39 mouse cellular contexts compared by ENCODE assay signal in the genomic region with DNA sequence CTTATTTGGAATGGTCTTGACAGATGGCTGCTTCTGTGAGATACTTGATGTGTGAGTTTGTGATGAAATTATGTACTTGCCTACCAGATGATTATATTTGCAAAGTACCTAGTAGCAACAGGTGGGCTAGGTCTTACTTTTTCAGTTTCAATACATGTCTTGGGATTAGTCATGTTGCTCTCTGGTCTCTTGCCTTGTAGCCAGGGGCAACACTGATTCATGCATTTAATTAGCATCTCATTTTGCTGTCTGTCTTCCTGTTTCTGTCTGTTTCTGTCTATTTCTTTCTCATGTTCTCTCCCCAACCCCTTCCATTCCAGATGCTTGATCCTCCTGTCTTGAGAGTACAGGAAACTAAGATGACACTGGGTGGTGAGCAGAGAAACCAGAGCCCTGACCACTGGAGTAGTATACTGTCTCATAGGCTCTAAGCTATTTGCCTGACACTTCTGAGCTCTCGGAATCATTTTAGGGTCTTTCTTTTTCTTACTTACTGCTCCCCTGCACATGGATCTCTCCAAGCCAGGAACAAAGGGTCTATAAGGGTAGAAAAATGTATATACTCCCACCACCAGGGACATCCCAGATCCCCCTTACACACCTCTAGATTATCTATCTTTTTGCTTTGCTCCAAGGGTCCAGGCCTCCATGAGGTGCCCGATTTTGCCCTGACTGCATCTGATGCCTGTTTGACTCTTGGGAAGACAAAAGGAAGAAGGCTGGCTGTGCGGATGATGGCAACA. TPM values are rescaled to one million over a fixed set of nuclear protein-coding genes. Genes with fewer than 3 reads are reported as not detected.
DNase-seq lines count a peak whose midpoint lies in the region; ATAC-seq and TF ChIP-seq lines count a peak whose summit lies in the region.
"Had no signal": no experiment of that assay in that cellular context is flagged by ENCODE, and none has a peak within 500 bp of the region (broad histone marks: within the 10 kb centered on the region; RNA-seq: fewer than 3 reads in every experiment).

No protein-coding gene starts in this region.

- no peaks in the 10 kb centered on the region for H3K27me3 ChIP-seq in forebrain, embryonic 14.5 days (replicated peaks; ENCODE audit: control insufficient read depth, insufficient read depth, low read length)
- no peaks in the 10 kb centered on the region for H3K27me3 ChIP-seq in forebrain, embryonic 16.5 days (replicated peaks; ENCODE audit: control insufficient read depth, insufficient read depth, low read length)
- H3K27me3 ChIP-seq in midbrain, embryonic 11.5 days (ENCODE audit: control insufficient read depth, insufficient read depth, low read length) = no peaks in the 10 kb centered on the region
- H3K27me3 ChIP-seq in midbrain, postnatal 0 days (ENCODE audit: insufficient read depth, low read length) = no peaks in the 10 kb centered on the region
- H3K27me3 ChIP-seq in midbrain, embryonic 13.5 days = no peaks in the 10 kb centered on the region
- H3K27me3 ChIP-seq in liver, embryonic 11.5 days (replicated peaks; ENCODE audit: control insufficient read depth, insufficient read depth, low read length) = no peaks in the 10 kb centered on the region
- H3K27me3 ChIP-seq: forebrain, embryonic 12.5 days; heart, embryonic 12.5 days; kidney, embryonic 15.5 days; limb, embryonic 12.5 days; lung, embryonic 15.5 days had no signal

- no peak for TF ChIP-seq CTCF in midbrain, postnatal 0 days (IDR thresholded peaks at IDR 0.05)

- DNase-seq in forebrain, embryonic 14.5 days (ENCODE audit: low spot score) = peak; percentile 1
- DNase-seq in midbrain, embryonic 11.5 days (ENCODE audit: low spot score, missing footprints) = peak; percentile 87
- DNase-seq in midbrain, postnatal 0 days (ENCODE audit: low spot score) = no peak
- DNase-seq in brain, adult 2 months (ENCODE audit: low read depth, low spot score) = peak; percentile 4
- DNase-seq in cerebellum, postnatal 36 days = no peak
- no peak for DNase-seq in liver, embryonic 11.5 days (ENCODE audit: low spot score)
- DNase-seq: adrenal gland, postnatal 14 days; cerebellum, adult 18-20 months; cerebellum, postnatal 10 days; gastrocnemius, postnatal 36 days; heart, adult 2 months; heart, postnatal 4 days; kidney, postnatal 25 days; right cerebral cortex, adult 18-20 months; spleen, adult 18-20 months; thymus, adult 18-20 months; thymus, postnatal 25 days had no signal

- H3K36me3 ChIP-seq in forebrain, embryonic 14.5 days (ENCODE audit: control insufficient read depth, insufficient read depth, low read length) = no peaks in the 10 kb centered on the region
- no peaks in the 10 kb centered on the region for H3K36me3 ChIP-seq in forebrain, embryonic 16.5 days (ENCODE audit: control insufficient read depth, insufficient read depth)
- no peaks in the 10 kb centered on the region for H3K36me3 ChIP-seq in midbrain, embryonic 11.5 days (ENCODE audit: control insufficient read depth, insufficient read depth, low read length)
- H3K36me3 ChIP-seq in midbrain, postnatal 0 days (ENCODE audit: insufficient read depth, low read length) = no peaks in the 10 kb centered on the region
- no peaks in the 10 kb centered on the region for H3K36me3 ChIP-seq in midbrain, embryonic 13.5 days
- no peaks in the 10 kb centered on the region for H3K36me3 ChIP-seq in liver, embryonic 11.5 days (ENCODE audit: control insufficient read depth, insufficient read depth, low read length)
- H3K36me3 ChIP-seq: forebrain, embryonic 12.5 days; heart, embryonic 12.5 days; kidney, embryonic 15.5 days; limb, embryonic 12.5 days; lung, embryonic 15.5 days had no signal

- ATAC-seq in forebrain, embryonic 14.5 days = no peak
- ATAC-seq in forebrain, embryonic 16.5 days = no peak
- peak; percentile 85 for ATAC-seq in midbrain, embryonic 11.5 days (ENCODE audit: low FRiP score)
- ATAC-seq in midbrain, postnatal 0 days (ENCODE audit: low FRiP score) = no peak
- peak; percentile 50; the same call in 1 of the 2 replicates for ATAC-seq in midbrain, embryonic 13.5 days
- ATAC-seq in liver, embryonic 11.5 days (replicated peaks; ENCODE audit: low FRiP score) = no peak
- ATAC-seq: intestine, postnatal 0 days had no signal

- H3K27ac ChIP-seq in forebrain, embryonic 14.5 days (ENCODE audit: low read depth, low read length) = no peak overlapping the region
- H3K27ac ChIP-seq in forebrain, embryonic 16.5 days (ENCODE audit: low read length) = no peak overlapping the region
- H3K27ac ChIP-seq in midbrain, embryonic 11.5 days (ENCODE audit: low read depth, low read length) = 0 out of 2 replicates have a peak overlapping the region, but pooled peaks have one; percentile 8
- no peak overlapping the region for H3K27ac ChIP-seq in midbrain, postnatal 0 days (ENCODE audit: low read depth, low read length)
- H3K27ac ChIP-seq in midbrain, embryonic 13.5 days = no peak overlapping the region
- H3K27ac ChIP-seq in liver, embryonic 11.5 days (ENCODE audit: low read depth, low read length) = no peak overlapping the region
- H3K27ac ChIP-seq: forebrain, embryonic 12.5 days; heart, adult 2 months; kidney, embryonic 15.5 days; left cerebral cortex, adult 2 months; limb, embryonic 12.5 days; lung, embryonic 15.5 days had no signal

- no peak overlapping the region for H3K9ac ChIP-seq in forebrain, embryonic 14.5 days (ENCODE audit: low read length)
- no peak overlapping the region for H3K9ac ChIP-seq in forebrain, embryonic 16.5 days (replicated peaks; ENCODE audit: low read depth, low read length)
- H3K9ac ChIP-seq in midbrain, embryonic 11.5 days (ENCODE audit: low read length) = no peak overlapping the region
- no peak overlapping the region for H3K9ac ChIP-seq in midbrain, postnatal 0 days (replicated peaks; ENCODE audit: low read length, poor library complexity, severe bottlenecking)
- no peak overlapping the region for H3K9ac ChIP-seq in midbrain, embryonic 13.5 days (replicated peaks)
- H3K9ac ChIP-seq in liver, embryonic 11.5 days (ENCODE audit: low read depth, low read length) = no peak overlapping the region
- H3K9ac ChIP-seq: forebrain, embryonic 12.5 days; heart, embryonic 12.5 days; kidney, embryonic 15.5 days; limb, embryonic 12.5 days; lung, embryonic 15.5 days had no signal

- H3K9me3 ChIP-seq in forebrain, embryonic 14.5 days (replicated peaks; ENCODE audit: control insufficient read depth, low read length) = no peaks in the 10 kb centered on the region
- H3K9me3 ChIP-seq in forebrain, embryonic 16.5 days (ENCODE audit: control insufficient read depth, low read length) = no peaks in the 10 kb centered on the region
- no peaks in the 10 kb centered on the region for H3K9me3 ChIP-seq in midbrain, embryonic 11.5 days (ENCODE audit: control insufficient read depth, low read length)
- H3K9me3 ChIP-seq in midbrain, postnatal 0 days (ENCODE audit: low read length) = no peaks in the 10 kb centered on the region
- H3K9me3 ChIP-seq in midbrain, embryonic 13.5 days = no peaks in the 10 kb centered on the region
- no peaks in the 10 kb centered on the region for H3K9me3 ChIP-seq in liver, embryonic 11.5 days (ENCODE audit: control insufficient read depth, low read length)
- H3K9me3 ChIP-seq: forebrain, embryonic 12.5 days; heart, embryonic 12.5 days; kidney, embryonic 15.5 days; limb, embryonic 12.5 days; lung, embryonic 15.5 days had no signal

- 83% methylated on average over 3 of the region's 3 CpGs for WGBS in forebrain, embryonic 14.5 days
- 84% methylated on average over 3 of the region's 3 CpGs for WGBS in forebrain, embryonic 16.5 days
- 52% methylated on average over 3 of the region's 3 CpGs for WGBS in midbrain, embryonic 11.5 days
- WGBS in midbrain, postnatal 0 days = 41% methylated on average over 3 of the region's 3 CpGs
- WGBS in midbrain, embryonic 13.5 days = 51% methylated on average over 3 of the region's 3 CpGs
- WGBS in liver, embryonic 11.5 days = 87% methylated on average over 3 of the region's 3 CpGs

- H3K4me2 ChIP-seq in forebrain, embryonic 14.5 days (ENCODE audit: low read length) = no peak overlapping the region
- no peak overlapping the region for H3K4me2 ChIP-seq in forebrain, embryonic 16.5 days (ENCODE audit: low read length)
- no peak overlapping the region for H3K4me2 ChIP-seq in midbrain, embryonic 11.5 days
- no peak overlapping the region for H3K4me2 ChIP-seq in midbrain, postnatal 0 days (ENCODE audit: low read depth, low read length, poor library complexity, severe bottlenecking)
- H3K4me2 ChIP-seq in midbrain, embryonic 13.5 days (replicated peaks) = no peak overlapping the region
- H3K4me2 ChIP-seq in liver, embryonic 11.5 days = no peak overlapping the region
- H3K4me2 ChIP-seq: forebrain, embryonic 12.5 days; heart, embryonic 12.5 days; kidney, embryonic 15.5 days; limb, embryonic 12.5 days; lung, embryonic 15.5 days had no signal

- no peak overlapping the region for H3K4me3 ChIP-seq in forebrain, embryonic 14.5 days (ENCODE audit: low read depth, low read length)
- H3K4me3 ChIP-seq in forebrain, embryonic 16.5 days (replicated peaks; ENCODE audit: low read length) = no peak overlapping the region
- no peak overlapping the region for H3K4me3 ChIP-seq in midbrain, embryonic 11.5 days (ENCODE audit: low read depth, low read length)
- H3K4me3 ChIP-seq in midbrain, postnatal 0 days (ENCODE audit: low read depth, low read length) = no peak overlapping the region
- no peak overlapping the region for H3K4me3 ChIP-seq in midbrain, embryonic 13.5 days (replicated peaks)
- H3K4me3 ChIP-seq in liver, embryonic 11.5 days (ENCODE audit: low read depth, low read length) = no peak overlapping the region
- H3K4me3 ChIP-seq: erythroblast, embryonic 14.5 days; forebrain, embryonic 12.5 days; heart, adult 2 months; heart, embryonic 12.5 days; kidney, embryonic 15.5 days; left cerebral cortex, adult 2 months; limb, embryonic 12.5 days; lung, embryonic 15.5 days had no signal

- H3K4me1 ChIP-seq in forebrain, embryonic 14.5 days (ENCODE audit: control insufficient read depth, insufficient read depth, low read length) = no peaks in the 10 kb centered on the region
- peaks cover 5% of the 10 kb centered on the region; the same call in 1 of the 2 replicates for H3K4me1 ChIP-seq in forebrain, embryonic 16.5 days (replicated peaks; ENCODE audit: control insufficient read depth, insufficient read depth, low read length)
- H3K4me1 ChIP-seq in midbrain, embryonic 11.5 days (ENCODE audit: control insufficient read depth, insufficient read depth, low read length) = peaks cover 11% of the 10 kb centered on the region
- H3K4me1 ChIP-seq in midbrain, postnatal 0 days (ENCODE audit: insufficient read depth, low read length) = no peaks in the 10 kb centered on the region
- peaks cover 12% of the 10 kb centered on the region for H3K4me1 ChIP-seq in midbrain, embryonic 13.5 days (replicated peaks)
- no peaks in the 10 kb centered on the region for H3K4me1 ChIP-seq in liver, embryonic 11.5 days (replicated peaks; ENCODE audit: control insufficient read depth, insufficient read depth, low read length)
- H3K4me1 ChIP-seq: heart, embryonic 12.5 days; kidney, embryonic 15.5 days; limb, embryonic 12.5 days; lung, embryonic 15.5 days had no signal

RNA-seq across cellular contexts. Expression of a gene that starts 13.5 kb away (rescaled TPM):
- polyA plus RNA-seq in forebrain, embryonic 14.5 days (2014; fragmentation: Nextera tagmentation; extraction: Ambion mirVana) = not detected in 2 replicates
- not detected in 2 replicates for polyA plus RNA-seq in forebrain, embryonic 16.5 days (2015; fragmentation: Nextera tagmentation; extraction: Ambion mirVana)
- polyA plus RNA-seq in midbrain, embryonic 11.5 days (2014; fragmentation: Nextera tagmentation; extraction: Ambion mirVana) = not detected in 2 replicates
- not detected in 2 replicates for total RNA-seq in midbrain, postnatal 0 days (2014; rRNA removed)
- not detected in 2 replicates for polyA plus RNA-seq in midbrain, postnatal 0 days (2015; fragmentation: Nextera tagmentation; extraction: Ambion mirVana)
- polyA plus RNA-seq in midbrain, embryonic 13.5 days (2015; fragmentation: Nextera tagmentation; extraction: Ambion mirVana) = not detected in 2 replicates
- polyA plus RNA-seq in liver, embryonic 11.5 days (2014; fragmentation: Nextera tagmentation; extraction: Ambion mirVana) = not detected in 2 replicates
- total RNA-seq: adrenal gland, postnatal 14 days; gastrocnemius, adult 18-20 months; gastrocnemius, postnatal 36 days; heart, adult 2 months; heart, postnatal 4 days; layer of hippocampus, adult 18-20 months; layer of hippocampus, postnatal 14 days; left cerebral cortex, adult 2 months; left cerebral cortex, postnatal 25 days; liver, adult 2 months; megakaryocyte progenitor cell, adult 5-6 weeks had no signal
- polyA plus RNA-seq: cortical plate, adult 2 months; embryonic facial prominence, embryonic 14.5 days; erythroblast, embryonic 14.5 days; forebrain, embryonic 12.5 days; frontal cortex, adult 2 months; heart, adult 2 months; heart, embryonic 12.5 days; heart, postnatal 0 days; intestine, postnatal 0 days; kidney, embryonic 15.5 days; limb, embryonic 12.5 days; liver, adult 2 months; liver, embryonic 16.5 days; lung, embryonic 15.5 days; stomach, embryonic 16.5 days had no signal

Comparison
In these comparisons a context has a peak if more than half of its experiments do, and no peak if none do; other contexts are left out.
1. ATAC-seq: peak in midbrain, embryonic 11.5 days (single experiment) and midbrain, embryonic 13.5 days (single experiment); none in forebrain, embryonic 14.5 days (single experiment), forebrain, embryonic 16.5 days (single experiment), midbrain, postnatal 0 days (single experiment) and liver, embryonic 11.5 days (single experiment).
2. DNase-seq: peak in forebrain, embryonic 14.5 days (single experiment), midbrain, embryonic 11.5 days (single experiment) and brain, adult 2 months (single experiment); none in midbrain, postnatal 0 days (single experiment), cerebellum, postnatal 36 days (0 of 2) and liver, embryonic 11.5 days (single experiment).